Mouse (Mus musculus) liver, adult 2 months (tissue): ENCODE measurements around the gene Apobec3.

ENCODE experiments used
- CTCF ChIP-seq: fragments of 200-500 bp; IDR thresholded peaks from 2 replicates; pipeline ENCODE4 v1.5.1; 2011; ENCODE audit warnings: low read depth, low read length, control low read depth
- POLR2A ChIP-seq: fragments of 200-500 bp; IDR thresholded peaks from 2 replicates; pipeline ENCODE4 v1.6.1; 2011; ENCODE audit warnings: low read length, control low read depth; ENCODE audit not compliant: insufficient read depth; ENCODE audit errors: extremely low read depth

DNA sequence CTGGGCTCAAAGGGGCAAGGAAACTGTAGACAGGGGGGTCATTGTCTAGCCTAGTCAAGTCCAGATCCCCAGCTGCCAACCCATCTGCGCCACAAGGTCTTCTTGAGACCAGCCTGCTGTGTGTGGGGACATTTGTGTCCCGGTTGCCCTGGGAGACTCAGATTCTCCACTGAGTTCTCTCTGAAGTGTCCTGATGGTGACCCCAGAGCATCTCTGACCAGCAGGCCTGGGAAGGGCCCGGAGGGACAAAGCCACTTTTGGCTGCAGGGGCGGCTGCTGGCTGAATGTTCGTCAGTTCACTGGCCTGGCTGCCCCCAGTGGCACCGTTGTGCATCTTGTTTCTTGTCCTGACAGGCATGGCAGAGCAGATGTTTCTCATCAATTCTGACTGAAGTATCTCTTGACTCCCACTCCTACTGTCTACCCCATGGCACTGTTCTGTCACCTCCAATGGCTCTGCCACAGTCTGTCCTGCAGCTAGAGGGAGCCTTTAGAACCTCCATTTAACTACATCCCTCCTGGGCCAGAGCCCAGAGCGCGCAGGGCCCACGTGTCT lies 70.0 kb downstream of the Apobec3 start:
- no peak for TF ChIP-seq CTCF
- TF ChIP-seq POLR2A: no peak
